Mouse (Mus musculus) limb, embryonic 13.5 days (tissue): ENCODE data around the gene Chd2. TPM values are rescaled to one million over a fixed set of nuclear protein-coding genes. Genes with fewer than 3 reads are reported as not detected.

Experiments used
- ATAC-seq: fragments of 200-750 bp; cut with Nextera tagmentation; 2 replicates; pipeline ENCODE4 v1.8.0; 2017; ENCODE audit warnings: low read depth, moderate number of reproducible peaks, moderate TSS enrichment; ENCODE audit not compliant: low FRiP score
- H3K27ac ChIP-seq: fragments of 300-500 bp; sonication (generic); 2 replicates; pipeline ENCODE4 v1.5.1; 2015; ENCODE audit warnings: inconsistent platforms, mild to moderate bottlenecking, moderate library complexity
- H3K27me3 ChIP-seq: fragments of 300-500 bp; sonication (generic); 2 replicates; pipeline ENCODE4 v1.6.1; 2015; ENCODE audit warnings: mild to moderate bottlenecking, inconsistent platforms
- H3K36me3 ChIP-seq: fragments of 300-500 bp; sonication (generic); 2 replicates; pipeline ENCODE4 v1.6.1; 2015; ENCODE audit warnings: inconsistent platforms, mild to moderate bottlenecking, moderate library complexity
- H3K4me1 ChIP-seq: fragments of 300-500 bp; sonication (generic); 2 replicates; pipeline ENCODE4 v1.6.1; 2015; ENCODE audit warnings: inconsistent platforms
- H3K4me2 ChIP-seq: fragments of 300-500 bp; sonication (generic); replicated peaks from 2 replicates; pipeline ENCODE4 v1.6.1; 2015; ENCODE audit warnings: inconsistent platforms, mild to moderate bottlenecking, moderate library complexity
- H3K4me3 ChIP-seq: fragments of 300-500 bp; sonication (generic); 2 replicates; pipeline ENCODE4 v1.5.1; 2015; ENCODE audit warnings: moderate library complexity, mild to moderate bottlenecking, inconsistent platforms
- H3K9ac ChIP-seq: fragments of 300-500 bp; sonication (generic); 2 replicates; pipeline ENCODE4 v1.6.1; 2015; ENCODE audit warnings: mild to moderate bottlenecking, inconsistent platforms
- H3K9me3 ChIP-seq: fragments of 300-500 bp; sonication (generic); 2 replicates; pipeline ENCODE4 v1.6.1; 2016; ENCODE audit warnings: inconsistent platforms
- WGBS: fragments of 180-500 bp; shearing (Covaris S2); methylation state at CpG from one replicate; pipeline ENCODE4 v1.1.7; 2015; 5-methylcytosine and 5-hydroxymethylcytosine counted together
- polyA plus RNA-seq: library from polyadenylated mRNA; unstranded; fragments of >200 nt; fragmentation: Nextera tagmentation; extraction: Ambion mirVana; gene quantifications from 2 replicates; pipeline ENCODE4 v1.2.1, GENCODE M21; 2015

Chd2 gene
- polyA plus RNA-seq, 1 experiment from 2014 or later, result 66.3 TPM

DNA sequence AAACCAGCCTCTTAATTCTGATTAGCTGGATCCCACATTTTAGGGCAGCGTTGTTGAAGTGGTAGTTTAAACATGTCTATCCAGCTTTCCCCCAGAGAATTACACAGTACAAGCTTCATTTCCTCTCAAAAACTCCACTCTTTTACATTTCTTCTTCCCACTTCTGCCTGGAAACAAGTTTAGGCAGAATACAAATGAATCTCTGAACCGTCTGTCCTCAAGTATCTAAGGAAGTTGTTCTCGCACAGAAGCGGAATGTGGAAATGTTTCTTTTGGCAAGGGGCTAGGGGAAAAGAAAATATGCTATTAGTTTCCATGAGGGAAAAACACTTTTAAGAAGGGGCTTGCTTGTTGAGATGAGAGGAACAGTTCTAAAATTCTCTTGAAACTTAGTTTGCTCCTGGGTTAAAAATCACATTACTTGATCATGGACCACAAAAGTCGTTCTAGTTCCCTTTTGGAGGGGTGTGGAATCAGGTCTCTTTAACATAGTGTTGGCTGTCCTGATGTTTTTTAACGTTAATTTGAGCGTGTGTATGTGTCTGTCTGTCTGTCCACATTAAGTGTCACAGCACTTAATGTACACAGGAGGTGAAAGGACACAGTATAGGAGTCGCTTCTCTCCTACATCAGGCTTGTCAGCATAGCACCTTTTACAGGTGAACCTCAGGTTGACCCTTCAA, 17.7 kb upstream of the Chd2 start:
- Histone ChIP-seq H3K27ac (peak overlapping the region; percentile 98), H3K27me3 (no peaks in the 10 kb centered on the region), H3K9me3 (no peaks in the 10 kb centered on the region), H3K36me3 (no peaks in the 10 kb centered on the region), H3K4me2 (peak overlapping the region; percentile 68), H3K4me3 (peak overlapping the region; percentile 100), H3K9ac (peak overlapping the region; percentile 80), H3K4me1 (peaks cover 10% of the 10 kb centered on the region)
- ATAC-seq, result no peak
- WGBS, result 20% methylated on average over 8 of the region's 8 CpGs

DNA sequence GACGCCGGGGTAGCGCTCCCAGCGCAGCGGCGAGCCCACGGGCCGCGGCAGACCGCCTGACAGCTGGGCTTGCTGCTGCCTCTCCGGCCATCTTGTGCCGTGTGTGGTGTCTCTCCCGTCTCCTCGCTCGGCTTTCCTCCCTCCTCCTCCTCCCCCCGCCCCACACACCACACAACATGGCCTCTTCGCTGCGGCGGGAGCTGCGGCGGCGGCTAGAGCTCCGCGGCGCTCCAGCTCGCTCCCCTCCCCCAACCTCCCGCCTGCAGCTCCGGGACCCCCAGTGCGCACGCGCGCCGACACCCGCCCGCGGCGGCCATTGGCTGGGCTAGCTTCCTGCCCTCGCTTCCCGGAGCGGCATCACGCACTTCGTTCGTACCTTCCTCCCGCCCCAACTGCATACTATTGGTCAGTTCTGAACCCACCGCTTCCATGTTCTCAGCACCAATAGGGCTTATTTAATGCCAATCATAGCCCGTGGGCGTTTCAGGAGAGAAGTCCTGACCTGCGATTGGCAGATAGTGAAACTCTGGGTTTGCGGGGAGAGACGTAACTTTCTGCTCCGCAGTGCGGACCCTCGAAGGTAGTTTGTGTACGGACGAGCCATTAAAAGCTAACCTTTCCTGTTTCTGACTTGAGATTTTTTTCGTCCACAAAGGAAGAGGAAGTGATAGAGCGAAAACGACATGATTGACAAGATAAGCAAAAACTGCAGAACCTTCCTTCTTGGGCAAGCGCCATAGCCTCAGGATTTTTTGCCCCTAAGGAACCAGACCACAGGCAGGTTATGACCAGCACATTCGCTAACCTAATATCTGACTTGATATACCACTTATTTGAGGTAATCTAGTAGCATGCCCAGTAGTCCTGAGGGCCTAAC, 16.9 kb upstream of the Chd2 start:
- H3K9ac ChIP-seq, result peak overlapping the region; percentile 100
- WGBS, result 0% methylated on average over 59 of the region's 60 CpGs
- peaks cover 10% of the 10 kb centered on the region for H3K4me1 ChIP-seq
- no peaks in the 10 kb centered on the region for H3K36me3 ChIP-seq
- peak overlapping the region; percentile 100 for H3K4me3 ChIP-seq
- no peaks in the 10 kb centered on the region for H3K9me3 ChIP-seq
- no peaks in the 10 kb centered on the region for H3K27me3 ChIP-seq
- H3K27ac ChIP-seq, result peak overlapping the region; percentile 100
- peak; percentile 100 for ATAC-seq
- peak overlapping the region; percentile 68 for H3K4me2 ChIP-seq

DNA sequence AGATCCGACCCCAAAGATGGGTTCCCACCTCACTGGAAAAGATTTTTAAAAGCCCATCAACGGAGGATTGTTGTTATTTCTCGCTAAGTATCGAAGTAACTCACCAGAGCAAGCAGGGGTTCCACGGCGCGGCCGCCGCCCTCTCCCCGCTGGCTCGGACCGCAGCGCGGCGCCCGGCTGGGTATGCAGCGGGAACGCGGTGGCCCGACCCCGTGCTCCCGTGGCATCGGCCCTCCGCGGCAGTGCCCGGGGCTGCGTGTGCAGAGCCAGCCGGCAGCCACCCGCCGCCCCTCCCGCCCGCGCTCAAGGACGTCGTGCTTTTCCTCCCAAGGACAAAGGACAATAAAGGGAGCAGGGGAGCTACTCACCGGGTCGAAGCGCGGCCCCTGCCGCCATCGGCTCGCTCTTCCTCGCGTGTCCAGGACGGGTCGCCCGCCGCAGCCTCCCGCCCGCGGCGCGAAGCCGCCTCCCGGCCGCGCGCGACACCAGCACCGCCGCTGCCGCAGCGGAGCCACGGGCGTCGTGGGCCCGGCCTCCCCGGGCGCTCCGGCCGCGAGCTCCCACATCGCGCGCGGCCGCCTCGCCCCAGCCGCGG, 16.1 kb upstream of the Chd2 start:
- H3K27ac ChIP-seq, result peak overlapping the region; percentile 100
- no peak for ATAC-seq
- H3K4me1 ChIP-seq, result peaks cover 12% of the 10 kb centered on the region
- no peaks in the 10 kb centered on the region for H3K36me3 ChIP-seq
- H3K9ac ChIP-seq, result peak overlapping the region; percentile 100
- H3K9me3 ChIP-seq, result no peaks in the 10 kb centered on the region
- H3K27me3 ChIP-seq, result no peaks in the 10 kb centered on the region
- H3K4me3 ChIP-seq, result peak overlapping the region; percentile 100
- under 1% methylated on average over 70 of the region's 80 CpGs for WGBS
- H3K4me2 ChIP-seq, result 0 out of 2 replicates have a peak overlapping the region, but pooled peaks have one; percentile 50

DNA sequence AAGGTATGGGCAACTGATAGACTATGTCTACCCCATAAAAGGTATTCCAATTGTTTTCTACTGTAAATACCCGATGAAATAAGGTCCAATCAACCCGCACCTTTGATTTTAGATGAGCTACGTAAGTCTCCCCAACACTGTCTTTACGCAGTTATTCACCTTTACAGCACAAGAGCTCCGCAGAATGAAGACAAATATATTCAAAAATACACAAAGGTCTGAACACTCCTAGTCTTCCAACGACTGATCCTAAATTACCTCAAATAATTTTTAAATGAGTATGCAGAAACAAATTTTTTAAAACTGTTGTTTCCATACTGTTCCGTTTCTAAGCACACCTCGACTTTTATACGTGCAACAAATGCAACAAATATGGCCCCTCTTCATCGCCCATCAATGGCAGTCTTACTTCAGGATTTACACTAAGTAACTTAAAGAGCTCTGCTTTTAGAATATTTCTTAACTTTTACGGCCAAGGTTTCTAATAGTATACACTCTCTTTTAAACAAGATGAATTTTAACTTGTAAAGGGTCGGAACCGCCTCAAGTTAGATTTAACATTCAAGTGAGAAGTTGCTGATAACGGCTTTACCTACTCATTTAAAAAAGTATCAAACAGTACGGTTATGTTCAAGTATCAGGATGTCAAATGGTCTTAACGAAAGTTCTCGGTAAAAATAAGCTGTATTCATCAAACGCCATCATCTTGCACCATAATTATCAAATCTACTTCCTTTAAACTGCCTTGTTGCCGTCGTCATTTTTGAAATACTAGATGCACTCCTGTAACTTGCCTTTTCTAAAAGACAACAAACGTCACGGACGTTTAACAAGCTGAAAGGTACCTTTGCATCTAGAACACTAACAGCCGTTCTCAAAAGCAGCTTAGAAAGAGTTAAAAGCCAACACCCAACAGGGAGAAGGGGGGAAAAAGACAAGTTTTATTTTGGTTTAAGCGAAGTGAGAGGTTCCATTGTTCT, 15.3 kb upstream of the Chd2 start:
- H3K4me2 ChIP-seq, result peak overlapping the region; percentile 50
- peak overlapping the region; percentile 100 for H3K9ac ChIP-seq
- WGBS, result under 1% methylated on average over 25 of the region's 25 CpGs
- ATAC-seq, result no peak
- 0 out of 2 replicates have a peak, but pooled peaks cover 2% of the 10 kb centered on the region for H3K36me3 ChIP-seq
- H3K9me3 ChIP-seq, result no peaks in the 10 kb centered on the region
- peak overlapping the region; percentile 100 for H3K4me3 ChIP-seq
- peak overlapping the region; percentile 100 for H3K27ac ChIP-seq
- H3K27me3 ChIP-seq, result no peaks in the 10 kb centered on the region
- peaks cover 20% of the 10 kb centered on the region for H3K4me1 ChIP-seq

DNA sequence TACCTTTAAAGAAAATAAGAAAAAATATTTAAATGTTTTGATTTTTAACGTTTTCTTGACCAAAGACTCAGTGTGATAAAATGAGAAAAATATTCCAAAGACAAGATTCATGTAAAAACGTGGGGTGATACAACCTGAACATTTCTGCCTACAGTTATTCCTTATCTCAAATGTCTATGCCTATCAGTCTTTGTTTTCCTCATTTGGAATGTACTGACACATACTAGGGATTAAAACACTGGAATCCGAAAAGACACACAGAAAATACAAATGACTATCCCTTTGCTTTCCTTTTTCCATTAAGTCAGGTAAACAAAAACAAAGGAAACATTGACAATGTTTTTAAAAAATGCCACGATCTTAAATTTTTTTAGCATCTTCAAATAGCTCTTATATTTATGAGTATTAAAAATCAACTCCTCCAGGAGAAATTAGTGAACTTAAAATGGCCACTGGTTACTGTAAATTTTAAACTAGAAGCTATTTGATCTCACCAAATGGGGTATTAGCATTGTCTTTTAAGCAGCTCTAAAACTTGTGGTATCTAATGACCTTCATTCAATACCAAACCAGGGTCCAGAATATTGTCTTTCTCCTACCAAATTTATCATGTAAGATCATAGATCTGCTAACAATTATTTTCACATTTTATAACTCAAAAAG, 14.4 kb upstream of the Chd2 start:
- Histone ChIP-seq H3K4me3 (peak overlapping the region; percentile 100), H3K9ac (peak overlapping the region; percentile 100), H3K36me3 (peaks cover 3% of the 10 kb centered on the region; the same call in 1 of the 2 replicates), H3K9me3 (no peaks in the 10 kb centered on the region), H3K4me1 (peaks cover 23% of the 10 kb centered on the region), H3K4me2 (peak overlapping the region; percentile 57), H3K27ac (no peak overlapping the region), H3K27me3 (no peaks in the 10 kb centered on the region)
- WGBS, result 15% methylated on average over 4 of the region's 4 CpGs
- ATAC-seq, result no peak

DNA sequence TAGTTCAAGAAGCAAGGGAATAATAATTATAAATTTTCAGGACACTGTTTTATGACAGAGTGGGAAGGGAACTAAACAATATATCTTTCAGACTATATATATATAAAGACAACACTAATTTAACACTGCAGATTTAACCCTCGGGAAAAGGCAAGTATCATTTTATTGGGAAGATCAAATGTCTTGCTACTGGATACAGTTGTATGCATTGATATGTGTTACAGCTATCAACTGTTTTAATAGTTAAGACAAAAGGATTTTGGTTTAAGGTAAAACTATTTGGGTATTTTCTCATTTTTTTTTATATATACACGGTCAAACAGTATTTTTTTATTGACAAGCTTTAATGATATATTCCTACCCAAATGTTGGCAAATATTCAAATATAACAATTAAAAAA, 13.2 kb upstream of the Chd2 start:
- no peak overlapping the region for H3K9ac ChIP-seq
- H3K4me2 ChIP-seq, result no peak overlapping the region
- no peak for ATAC-seq
- no peaks in the 10 kb centered on the region for H3K27me3 ChIP-seq
- 32% methylated on average over 2 of the region's 2 CpGs for WGBS
- no peak overlapping the region for H3K4me3 ChIP-seq
- H3K27ac ChIP-seq, result no peak overlapping the region
- H3K36me3 ChIP-seq, result peaks cover 10% of the 10 kb centered on the region
- peaks cover 20% of the 10 kb centered on the region for H3K4me1 ChIP-seq
- H3K9me3 ChIP-seq, result no peaks in the 10 kb centered on the region

DNA sequence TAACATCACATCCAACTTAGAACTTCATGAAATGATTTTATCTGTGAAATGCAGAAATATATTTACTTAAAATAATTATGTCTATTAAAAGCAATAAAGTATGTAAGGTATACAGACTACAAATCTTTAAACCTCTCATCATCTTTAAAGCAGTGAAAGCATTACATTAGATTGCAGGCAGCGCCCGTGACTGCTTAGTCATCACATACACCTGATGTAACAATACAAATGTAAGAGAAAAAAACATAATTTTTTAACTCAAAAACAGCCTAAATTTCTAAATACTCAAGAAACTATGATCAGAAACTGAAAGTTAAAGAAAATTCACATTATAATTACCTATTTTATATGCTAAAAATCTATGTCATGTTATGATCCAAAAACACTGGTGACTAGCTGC, 11.5 kb upstream of the Chd2 start:
- no peaks in the 10 kb centered on the region for H3K27me3 ChIP-seq
- H3K4me2 ChIP-seq, result 0 out of 2 replicates have a peak overlapping the region, but pooled peaks have one; percentile 31
- H3K4me3 ChIP-seq, result no peak overlapping the region
- H3K9me3 ChIP-seq, result no peaks in the 10 kb centered on the region
- 73% methylated on average over 2 of the region's 2 CpGs for WGBS
- H3K36me3 ChIP-seq, result peaks cover 23% of the 10 kb centered on the region
- ATAC-seq, result no peak
- H3K4me1 ChIP-seq, result peaks cover 18% of the 10 kb centered on the region
- H3K9ac ChIP-seq, result no peak overlapping the region
- H3K27ac ChIP-seq, result no peak overlapping the region

DNA sequence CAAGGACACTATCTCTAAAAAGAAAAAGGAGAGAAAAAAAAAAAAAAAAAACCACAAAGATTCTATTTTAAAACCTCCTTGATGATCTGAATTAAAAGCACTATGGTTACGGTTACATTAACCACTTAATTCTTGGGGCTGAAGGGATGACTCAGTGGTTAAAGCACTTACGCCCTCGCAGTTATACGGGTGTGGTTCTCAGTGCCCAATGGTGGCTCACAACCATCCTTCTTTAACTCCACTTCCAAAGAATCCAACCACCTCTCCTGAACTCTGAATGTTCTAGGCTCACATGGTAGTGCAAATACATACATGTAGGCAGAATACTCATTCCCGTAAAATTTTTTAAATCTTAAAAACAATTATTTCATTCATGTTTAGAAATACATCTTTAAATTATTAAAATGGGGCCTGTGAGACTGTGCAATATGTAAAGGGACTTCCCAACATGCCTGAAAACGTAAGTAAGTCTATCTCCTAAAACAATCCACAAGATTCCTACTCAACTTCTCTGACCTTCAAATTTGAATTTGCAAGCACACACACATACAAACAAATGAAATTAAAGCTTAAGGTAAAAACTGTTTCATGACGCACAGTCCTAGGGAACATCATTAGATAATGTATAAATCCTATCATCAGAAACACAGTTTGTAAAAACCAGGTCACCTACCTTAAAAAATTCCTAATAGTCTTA, 10.6 kb upstream of the Chd2 start:
- H3K4me2 ChIP-seq, result peak overlapping the region; percentile 41
- H3K27me3 ChIP-seq, result no peaks in the 10 kb centered on the region
- H3K4me3 ChIP-seq, result peak overlapping the region; percentile 10; the same call in 1 of the 2 replicates
- no peaks in the 10 kb centered on the region for H3K9me3 ChIP-seq
- no peak overlapping the region; the same call in 1 of the 2 replicates for H3K9ac ChIP-seq
- no peak overlapping the region for H3K27ac ChIP-seq
- peaks cover 22% of the 10 kb centered on the region for H3K4me1 ChIP-seq
- peaks cover 26% of the 10 kb centered on the region for H3K36me3 ChIP-seq
- no peak for ATAC-seq
- WGBS, result 83% methylated on average over 7 of the region's 7 CpGs

DNA sequence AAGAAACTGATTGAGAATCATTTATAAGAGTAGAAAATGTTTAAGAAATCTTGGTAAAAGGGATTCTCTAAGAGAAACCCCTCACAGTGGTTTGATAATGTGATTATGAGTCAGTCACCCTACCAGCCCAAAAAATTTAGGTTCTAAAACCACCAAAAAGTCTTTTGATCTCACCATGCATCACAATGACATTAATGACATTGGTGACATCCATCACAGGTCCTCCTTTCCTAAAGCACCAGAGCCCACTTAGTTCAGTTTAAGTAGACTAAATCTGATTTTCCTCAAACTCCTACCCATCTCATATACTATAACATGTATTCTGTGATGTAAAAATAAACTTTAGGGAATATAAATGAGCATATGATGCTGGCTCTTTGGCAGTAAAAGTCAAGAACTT, 9.7 kb upstream of the Chd2 start:
- peaks cover 33% of the 10 kb centered on the region for H3K36me3 ChIP-seq
- H3K4me1 ChIP-seq, result peaks cover 29% of the 10 kb centered on the region
- no peak overlapping the region for H3K4me2 ChIP-seq
- no peak overlapping the region for H3K4me3 ChIP-seq
- H3K27me3 ChIP-seq, result no peaks in the 10 kb centered on the region
- ATAC-seq, result no peak
- H3K9ac ChIP-seq, result no peak overlapping the region
- H3K9me3 ChIP-seq, result no peaks in the 10 kb centered on the region
- no peak overlapping the region for H3K27ac ChIP-seq

DNA sequence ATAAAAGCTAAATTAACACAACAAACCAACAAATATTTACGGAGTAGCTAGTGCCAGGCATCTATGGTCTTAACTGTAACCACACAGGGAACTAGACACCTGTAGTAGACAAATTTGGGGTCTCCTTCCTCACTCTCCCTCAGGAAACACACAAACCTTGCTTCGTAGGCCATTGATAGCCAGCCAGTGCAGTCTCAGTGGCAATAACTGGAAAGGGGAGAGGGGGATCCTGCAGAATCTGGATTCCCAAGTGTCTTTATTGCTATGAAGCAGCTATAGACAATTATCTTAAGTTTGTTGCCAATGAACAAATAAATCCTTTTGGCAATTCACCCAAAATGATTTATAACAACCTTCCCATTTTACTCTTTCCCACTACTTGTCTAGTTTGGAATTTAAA, 6.4 kb upstream of the Chd2 start:
- no peaks in the 10 kb centered on the region for H3K27me3 ChIP-seq
- no peak overlapping the region for H3K4me3 ChIP-seq
- H3K36me3 ChIP-seq, result peaks cover 43% of the 10 kb centered on the region
- no peak overlapping the region for H3K9ac ChIP-seq
- no peaks in the 10 kb centered on the region for H3K9me3 ChIP-seq
- H3K4me1 ChIP-seq, result peaks cover 38% of the 10 kb centered on the region
- H3K4me2 ChIP-seq, result no peak overlapping the region
- ATAC-seq, result no peak
- WGBS, result 69% methylated on average over 2 of the region's 2 CpGs
- H3K27ac ChIP-seq, result no peak overlapping the region
